10 mouse cellular contexts compared by ENCODE assay signal in genomic region chr6:125423099-125423498, GRCm38 (mm10). TPM values are rescaled to one million over a fixed set of nuclear protein-coding genes. Genes with fewer than 3 reads are reported as not detected.
DNase-seq lines count a peak whose midpoint lies in the region; ATAC-seq and TF ChIP-seq lines count a peak whose summit lies in the region.
"Had no signal": no experiment of that assay in that cellular context is flagged by ENCODE, and none has a peak within 500 bp of the region (broad histone marks: within the 10 kb centered on the region; RNA-seq: fewer than 3 reads in every experiment).

No protein-coding gene starts in this region.

- intact Hi-C loops in gastrocnemius, postnatal 36 days (cut with DNase I) = no loop called here

- 50% methylated on average over 3 of the region's 3 CpGs for WGBS in hindbrain, embryonic 15.5 days
- WGBS in hindbrain, embryonic 14.5 days = 42% methylated on average over 3 of the region's 3 CpGs
- WGBS in bone marrow, adult 2 months = 33% methylated on average over 3 of the region's 3 CpGs
- 37% methylated on average over 3 of the region's 3 CpGs for WGBS in hindbrain, embryonic 16.5 days
- 38% methylated on average over 3 of the region's 3 CpGs for WGBS in midbrain, embryonic 12.5 days

- H3K27me3 ChIP-seq in hindbrain, embryonic 15.5 days = 0 out of 2 replicates have a peak, but pooled peaks cover under 1% of the 10 kb centered on the region
- H3K27me3 ChIP-seq in hindbrain, embryonic 14.5 days (ENCODE audit: control insufficient read depth, insufficient read depth, low read length) = no peaks in the 10 kb centered on the region
- H3K27me3 ChIP-seq in hindbrain, embryonic 16.5 days (replicated peaks; ENCODE audit: control insufficient read depth, insufficient read depth, low read length) = no peaks in the 10 kb centered on the region
- peaks cover 14% of the 10 kb centered on the region; the same call in 1 of the 2 replicates for H3K27me3 ChIP-seq in midbrain, embryonic 12.5 days

- no peak for DNase-seq in hindbrain, embryonic 14.5 days (ENCODE audit: low spot score)
- no peak for DNase-seq in embryo, embryonic 10 days (ENCODE audit: low spot score)
- DNase-seq in gastrocnemius, postnatal 36 days = no peak
- DNase-seq in c-Kit-positive CD71-positive TER-119-positive erythroid progenitor cells, embryonic 14.5 days (ENCODE audit: low spot score) = no peak

- TF ChIP-seq CTCF in bone marrow, adult 2 months (IDR thresholded peaks at IDR 0.05; ENCODE audit: control insufficient read depth, insufficient read depth, low read length) = 0 out of 2 replicates have a peak, but pooled peaks have one; percentile 1

- H3K9ac ChIP-seq in hindbrain, embryonic 15.5 days = no peak overlapping the region
- no peak overlapping the region for H3K9ac ChIP-seq in hindbrain, embryonic 14.5 days
- no peak overlapping the region for H3K9ac ChIP-seq in hindbrain, embryonic 16.5 days (ENCODE audit: low read depth, low read length)
- H3K9ac ChIP-seq in midbrain, embryonic 12.5 days (replicated peaks) = no peak overlapping the region

- peaks cover 13% of the 10 kb centered on the region for H3K4me1 ChIP-seq in hindbrain, embryonic 15.5 days (replicated peaks)
- no peaks in the 10 kb centered on the region for H3K4me1 ChIP-seq in hindbrain, embryonic 14.5 days (replicated peaks; ENCODE audit: control insufficient read depth, insufficient read depth, low read length)
- peaks cover 4% of the 10 kb centered on the region for H3K4me1 ChIP-seq in bone marrow, adult 2 months (ENCODE audit: control insufficient read depth, insufficient read depth, low read length)
- peaks cover 6% of the 10 kb centered on the region for H3K4me1 ChIP-seq in hindbrain, embryonic 16.5 days (ENCODE audit: control insufficient read depth, insufficient read depth, low read depth, low read length)
- peaks cover 21% of the 10 kb centered on the region; the same call in 1 of the 2 replicates for H3K4me1 ChIP-seq in midbrain, embryonic 12.5 days

- H3K4me2 ChIP-seq in hindbrain, embryonic 15.5 days = peak overlapping the region; percentile 36
- H3K4me2 ChIP-seq in hindbrain, embryonic 14.5 days (replicated peaks) = no peak overlapping the region
- peak overlapping the region; percentile 47; the same call in 1 of the 2 replicates for H3K4me2 ChIP-seq in hindbrain, embryonic 16.5 days (ENCODE audit: low read length)
- H3K4me2 ChIP-seq in midbrain, embryonic 12.5 days (replicated peaks) = peak overlapping the region; percentile 40

- ATAC-seq in hindbrain, embryonic 15.5 days (ENCODE audit: low FRiP score, low read depth) = no peak
- no peak for ATAC-seq in hindbrain, embryonic 14.5 days (ENCODE audit: low FRiP score)
- no peak for ATAC-seq in hindbrain, embryonic 16.5 days
- ATAC-seq in midbrain, embryonic 12.5 days (ENCODE audit: low FRiP score, low read depth) = no peak

- TF ChIP-seq POLR2A in bone marrow, adult 2 months (IDR thresholded peaks at IDR 0.05; ENCODE audit: borderline replicate concordance, control insufficient read depth, low read depth, low read length) = no peak

- H3K27ac ChIP-seq in hindbrain, embryonic 15.5 days (replicated peaks) = no peak overlapping the region
- H3K27ac ChIP-seq in hindbrain, embryonic 14.5 days = no peak overlapping the region
- no peak overlapping the region for H3K27ac ChIP-seq in bone marrow, adult 2 months (ENCODE audit: control insufficient read depth, insufficient read depth, low read depth, low read length, poor library complexity)
- no peak overlapping the region for H3K27ac ChIP-seq in hindbrain, embryonic 16.5 days (ENCODE audit: low read depth, low read length)
- H3K27ac ChIP-seq in midbrain, embryonic 12.5 days (replicated peaks) = no peak overlapping the region

- no peaks in the 10 kb centered on the region for H3K36me3 ChIP-seq in hindbrain, embryonic 15.5 days
- H3K36me3 ChIP-seq in hindbrain, embryonic 14.5 days (replicated peaks; ENCODE audit: control insufficient read depth, insufficient read depth) = no peaks in the 10 kb centered on the region
- H3K36me3 ChIP-seq in hindbrain, embryonic 16.5 days (ENCODE audit: control insufficient read depth, insufficient read depth, low read length) = no peaks in the 10 kb centered on the region
- no peaks in the 10 kb centered on the region for H3K36me3 ChIP-seq in midbrain, embryonic 12.5 days
- H3K36me3 ChIP-seq: G1E had no signal

- H3K9me3 ChIP-seq in hindbrain, embryonic 15.5 days = no peaks in the 10 kb centered on the region
- H3K9me3 ChIP-seq in hindbrain, embryonic 14.5 days (ENCODE audit: control insufficient read depth, low read length) = no peaks in the 10 kb centered on the region
- no peaks in the 10 kb centered on the region for H3K9me3 ChIP-seq in hindbrain, embryonic 16.5 days (ENCODE audit: control insufficient read depth, low read length)
- no peaks in the 10 kb centered on the region for H3K9me3 ChIP-seq in midbrain, embryonic 12.5 days

- no peak overlapping the region for H3K4me3 ChIP-seq in hindbrain, embryonic 15.5 days
- H3K4me3 ChIP-seq in hindbrain, embryonic 14.5 days (replicated peaks; ENCODE audit: low read length) = no peak overlapping the region
- no peak overlapping the region for H3K4me3 ChIP-seq in bone marrow, adult 2 months (replicated peaks; ENCODE audit: control insufficient read depth, low read depth, low read length)
- H3K4me3 ChIP-seq in hindbrain, embryonic 16.5 days (ENCODE audit: low read length) = no peak overlapping the region
- H3K4me3 ChIP-seq in midbrain, embryonic 12.5 days = no peak overlapping the region

RNA-seq across cellular contexts. Expression of gene Plekhg6, which starts 42.5 kb away (rescaled TPM):
- 0.16 and 0.29 TPM in 2 replicates for polyA plus RNA-seq in hindbrain, embryonic 15.5 days (2015; fragmentation: Nextera tagmentation; extraction: Ambion mirVana)
- polyA plus RNA-seq in hindbrain, embryonic 14.5 days (2014; fragmentation: Nextera tagmentation; extraction: Ambion mirVana) = 0.10 and 0.23 TPM in 2 replicates
- 0.45 TPM in 1 of 2 replicates, not detected in the other for polyA plus RNA-seq in bone marrow, adult 2 months (2011; ENCODE audit: insufficient read depth, insufficient read length, low replicate concordance, missing spikeins)
- polyA plus RNA-seq in hindbrain, embryonic 16.5 days (2015; fragmentation: Nextera tagmentation; extraction: Ambion mirVana) = 0.30 and 0.41 TPM in 2 replicates
- 0.05 and 0.17 TPM in 2 replicates for polyA plus RNA-seq in midbrain, embryonic 12.5 days (2016; fragmentation: Nextera tagmentation; extraction: Ambion mirVana)
- not detected for total RNA-seq in gastrocnemius, postnatal 36 days (2021)
- total RNA-seq: G1E; layer of hippocampus, postnatal 25 days had no signal
- polyA plus RNA-seq: G1E had no signal
